Mouse (Mus musculus) brain, embryonic 14.5 days (tissue): ENCODE measurements around the gene Mepce. TPM values are rescaled to one million over a fixed set of nuclear protein-coding genes. Genes with fewer than 3 reads are reported as not detected.
A peak's percentile ranks its signal among the peaks of the same experiment; 100 is the strongest.

Experiments
- DNase-seq: peaks from one replicate; pipeline ENCODE4 v3.0.0-alpha.2; 2011; ENCODE audit warnings: low read depth
- CTCF ChIP-seq: fragments of 200-500 bp; IDR thresholded peaks from 2 replicates; pipeline ENCODE4 v1.5.1; 2012; ENCODE audit warnings: inconsistent platforms, mild to moderate bottlenecking, moderate library complexity, borderline replicate concordance; ENCODE audit not compliant: insufficient read depth, insufficient read length; ENCODE audit errors: extremely low read depth
- POLR2A ChIP-seq: fragments of 200-500 bp; IDR thresholded peaks from 2 replicates; pipeline ENCODE4 v1.6.1; 2012; ENCODE audit warnings: mild to moderate bottlenecking, inconsistent platforms, borderline replicate concordance; ENCODE audit not compliant: poor library complexity, insufficient read depth, insufficient read length, severe bottlenecking; ENCODE audit errors: extremely low read depth
- polyA plus RNA-seq: library from polyadenylated mRNA; depleted of rRNA; stranded (reverse); fragments of >200 nt; gene quantifications from 2 replicates; pipeline ENCODE4 v1.2.3, GENCODE M21; 2012; rRNA removed

The Mepce gene
- polyA plus RNA-seq, 1 experiment: 38.5 TPM

DNA sequence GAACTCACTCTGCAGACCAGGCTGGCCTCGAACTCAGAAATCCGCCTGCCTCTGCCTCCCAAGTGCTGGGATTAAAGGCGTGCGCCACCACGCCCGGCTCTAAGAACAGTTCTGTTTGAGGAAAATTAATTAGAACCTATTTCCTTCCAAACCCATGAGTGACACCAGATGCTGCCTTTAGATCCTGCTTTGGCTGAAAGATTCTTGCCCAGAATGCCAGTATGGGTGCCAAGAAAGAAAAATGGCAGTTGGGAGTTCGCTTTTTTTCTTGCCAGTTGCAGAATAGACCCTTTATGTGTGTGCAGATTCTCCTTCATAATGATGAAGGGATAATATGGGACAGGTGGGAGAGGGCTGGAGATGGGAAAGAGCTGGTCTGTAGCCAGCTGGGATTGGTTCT is 43.3 kb downstream of the Mepce start:
- peak; percentile 80 for DNase-seq
- TF ChIP-seq POLR2A (no peak), CTCF (no peak)

DNA sequence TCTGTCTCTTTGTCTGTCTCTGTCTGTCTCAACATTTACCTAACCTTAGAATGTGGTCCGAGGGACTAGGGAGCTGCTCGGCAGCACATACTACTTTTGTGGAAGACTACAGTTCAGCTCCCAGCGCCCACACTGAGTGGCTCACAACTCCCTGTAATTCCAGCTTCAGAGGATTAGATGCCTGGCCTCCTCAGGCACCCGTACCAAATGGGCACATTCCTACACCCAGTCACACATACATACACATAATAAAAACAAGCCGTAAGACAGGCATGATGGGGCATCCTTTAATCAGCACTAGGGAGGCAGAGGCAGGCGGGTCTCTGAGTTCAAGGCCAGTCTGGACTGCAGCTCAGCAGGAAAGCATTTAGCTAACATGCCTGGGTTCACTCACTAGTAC is 44.6 kb downstream of the Mepce start:
- no peak for TF ChIP-seq CTCF
- TF ChIP-seq POLR2A: no peak
- no peak for DNase-seq

DNA sequence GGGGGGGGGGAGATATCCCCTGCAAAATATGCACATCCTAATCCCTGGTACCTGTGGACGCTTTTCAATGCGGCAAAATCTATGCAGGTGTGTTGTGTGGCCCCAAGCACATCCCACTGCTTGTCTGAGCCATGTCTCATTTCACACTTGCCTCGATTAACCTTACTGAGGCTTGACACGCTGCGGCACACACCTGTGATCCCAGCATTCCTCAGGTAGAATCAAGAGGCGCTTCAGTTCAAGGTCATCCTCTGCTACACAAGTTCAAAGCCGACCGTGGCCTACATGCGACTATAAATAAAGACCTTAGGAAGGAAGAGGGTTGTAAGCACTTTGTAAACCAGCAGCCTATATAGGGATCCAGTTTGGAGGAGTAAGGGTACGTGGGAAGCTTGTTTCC is 45.4 kb downstream of the Mepce start:
- no peak for TF ChIP-seq POLR2A
- no peak for TF ChIP-seq CTCF
- DNase-seq: no peak

DNA sequence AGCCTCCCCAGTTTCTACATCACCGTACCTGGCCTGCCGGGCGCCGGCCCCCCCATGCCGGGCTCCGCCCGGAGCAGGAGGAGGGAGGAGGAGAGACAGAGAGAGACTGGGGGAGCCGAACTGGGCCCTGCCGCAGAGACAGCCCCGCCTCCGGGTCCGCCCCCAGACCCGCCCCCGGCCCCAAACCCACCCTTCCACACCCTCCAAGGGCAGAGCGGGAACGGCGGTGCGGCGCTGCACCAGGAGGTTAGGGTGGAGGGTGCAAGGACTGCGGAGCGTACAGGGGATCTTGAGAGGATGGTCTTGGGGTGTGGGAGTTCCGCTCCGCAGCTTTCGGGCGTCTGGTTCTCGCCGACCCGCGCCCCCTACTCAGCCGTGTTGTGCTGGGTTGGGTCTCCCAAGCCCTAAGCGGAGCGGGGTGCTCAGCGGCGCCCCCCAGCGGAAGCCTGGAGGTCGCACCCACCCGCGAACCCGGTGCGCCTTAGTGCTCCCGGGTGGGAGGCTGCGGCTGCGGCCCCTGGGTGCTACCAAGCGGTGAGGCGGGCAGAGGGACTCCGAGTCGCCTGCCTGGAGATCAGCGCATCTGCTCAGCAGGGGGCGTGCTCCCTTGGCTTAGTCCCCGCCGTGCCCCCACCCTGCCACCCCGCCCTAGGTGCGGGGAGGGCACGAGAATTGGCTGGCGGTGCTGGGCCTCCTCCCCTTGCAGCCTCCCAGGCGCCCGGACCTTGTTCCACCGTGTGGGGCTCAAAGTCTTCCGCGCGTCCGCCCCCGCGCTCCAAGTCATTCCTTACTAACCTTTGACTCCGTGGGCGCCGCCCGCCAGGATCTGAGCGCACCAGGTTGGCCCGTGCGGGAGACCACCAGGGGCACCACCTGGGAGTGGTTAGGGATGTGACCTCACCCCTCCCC is 46.2 kb downstream of the Mepce start, which contains the start of gene Nyap1:
Gene Nyap1 (minus strand): TSS at position 585 of the 909 bp plus-strand sequence.
- peak; percentile 93 for DNase-seq

DNA sequence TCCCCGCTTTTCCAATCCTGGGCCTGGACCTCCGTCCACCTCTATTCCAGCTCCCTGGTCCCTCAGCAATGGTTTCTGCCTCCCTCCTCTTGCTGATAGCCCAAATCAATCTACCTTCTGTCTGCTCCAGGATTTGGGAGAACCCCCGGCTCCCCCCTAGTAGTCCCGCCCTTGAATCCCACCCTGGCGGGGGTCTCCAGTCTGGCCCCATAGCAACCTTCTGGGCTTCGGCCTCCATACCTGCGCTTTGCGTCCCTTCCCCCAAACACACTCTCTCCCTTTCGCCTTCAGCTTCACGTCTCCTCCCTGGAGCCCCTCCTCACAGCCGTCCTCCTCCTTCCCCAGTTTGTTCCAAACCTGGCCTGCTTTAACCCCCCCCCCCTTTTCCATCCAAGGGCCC is 46.9 kb downstream of the Mepce start:
- DNase-seq: no peak
- TF ChIP-seq CTCF (no peak), POLR2A (no peak)

More for the DNA sequence above, 46.2 kb downstream of the Mepce start, which contains the start of gene Nyap1:
- TF ChIP-seq POLR2A (peak; percentile 37; the same call in 1 of the 2 replicates), CTCF (peak; percentile 83)

DNA sequence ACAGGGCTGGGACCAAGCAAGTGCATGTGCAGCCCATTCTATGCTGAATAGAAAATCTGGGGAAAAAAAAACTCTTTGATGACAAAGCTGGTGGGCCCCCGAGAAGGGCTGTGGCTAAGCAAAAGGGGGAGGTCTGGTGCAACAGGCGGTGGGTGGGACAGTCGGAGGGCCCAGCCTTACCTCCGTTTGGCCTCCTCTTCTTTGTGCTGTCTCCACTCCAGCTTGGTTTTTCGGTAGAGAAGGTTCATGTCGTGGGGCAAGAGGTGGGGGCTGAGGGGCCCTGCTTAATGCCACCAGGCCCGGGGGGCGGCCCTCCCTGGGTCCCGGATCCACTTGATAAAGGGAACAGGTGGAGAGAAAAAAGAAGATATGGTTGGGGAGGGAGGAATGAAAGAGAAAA is 48.0 kb downstream of the Mepce start:
- no peak for DNase-seq
- no peak for TF ChIP-seq CTCF
- no peak for TF ChIP-seq POLR2A

DNA sequence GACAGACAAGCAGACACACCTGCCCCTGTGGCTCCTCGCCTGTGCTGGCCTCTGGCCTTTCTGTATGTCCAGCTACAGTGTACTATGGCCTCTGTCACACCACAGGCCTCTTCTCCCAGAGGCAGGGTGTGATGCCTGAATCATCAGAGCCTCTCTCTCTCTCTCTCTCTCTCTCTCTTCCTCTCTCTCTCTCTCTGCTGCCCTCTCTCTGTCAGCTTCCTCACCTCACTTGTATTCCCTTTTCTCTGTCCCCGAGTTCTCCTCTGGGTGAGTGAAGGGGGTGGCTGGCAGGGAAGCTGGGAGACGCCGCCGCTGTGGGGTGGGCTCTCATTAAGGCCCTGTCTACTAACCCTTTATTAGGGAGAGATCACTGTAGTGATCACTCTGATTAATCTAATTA is 48.9 kb downstream of the Mepce start:
- TF ChIP-seq POLR2A (no peak), CTCF (peak; percentile 55)
- peak; percentile 79 for DNase-seq

DNA sequence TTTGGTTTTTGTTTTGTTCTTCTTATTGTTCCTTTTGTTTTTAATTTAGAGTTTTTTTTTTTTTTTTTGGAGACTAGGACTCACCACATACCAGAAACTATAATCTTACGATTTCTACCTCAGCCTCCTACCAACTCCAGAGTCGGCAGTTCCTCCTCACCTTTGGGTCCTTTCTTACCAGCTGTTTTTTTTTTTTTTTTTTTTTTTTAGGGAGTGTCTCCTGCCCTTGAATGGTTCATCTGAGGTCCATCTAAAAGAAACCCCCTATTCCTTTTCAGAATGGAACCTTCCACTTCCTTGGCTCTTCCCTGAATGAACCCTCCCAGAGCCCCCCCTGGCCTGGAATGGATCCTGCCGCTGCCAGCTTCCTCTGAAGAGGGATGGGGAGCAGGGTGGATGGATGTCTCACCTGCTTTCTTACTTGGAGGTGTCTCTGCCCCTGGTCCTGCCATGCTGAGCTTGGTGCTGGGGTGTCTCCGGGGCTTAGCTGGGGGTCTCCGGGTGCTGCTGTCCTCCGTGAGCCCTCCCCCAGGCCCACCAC is 50.0 kb downstream of the Mepce start:
- peak; percentile 80 for DNase-seq
- no peak for TF ChIP-seq POLR2A
- TF ChIP-seq CTCF: no peak

DNA sequence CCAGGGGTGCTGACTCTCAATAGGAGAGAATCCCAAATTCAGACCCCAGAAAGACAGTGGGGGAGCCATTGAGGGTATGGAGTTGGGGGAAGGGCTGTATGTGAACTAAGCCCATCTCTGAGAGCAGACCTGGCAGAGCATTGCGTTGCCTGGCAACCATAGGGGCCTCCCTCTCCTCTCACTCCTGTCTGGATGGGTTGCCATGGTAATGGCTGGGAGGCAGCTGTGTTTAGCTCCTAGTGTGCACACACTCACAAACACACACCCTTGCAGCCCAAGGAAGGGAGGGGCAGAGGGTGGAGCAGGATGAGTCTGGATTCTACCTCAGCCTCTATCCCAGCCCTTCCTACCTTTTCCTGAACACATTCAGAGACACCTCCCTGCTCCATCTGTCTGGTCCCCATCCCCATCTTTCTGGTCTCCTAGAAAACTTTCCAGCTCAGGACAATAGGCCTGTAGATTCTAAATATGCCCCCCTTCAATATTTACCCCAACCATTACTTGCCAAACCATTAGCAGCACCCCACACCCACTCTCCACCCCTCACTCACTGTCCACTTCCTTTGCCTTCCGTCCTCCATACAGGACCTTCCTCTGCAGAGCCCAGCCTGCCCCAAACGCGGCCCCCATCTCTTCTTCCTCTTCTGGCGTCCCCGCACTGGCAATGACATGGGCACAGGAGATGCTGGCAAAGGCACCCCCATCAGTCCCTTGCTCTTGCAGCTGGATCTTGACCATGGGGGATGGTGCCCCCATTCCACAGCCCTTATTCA is 53.0 kb downstream of the Mepce start:
- peak; percentile 100 for DNase-seq
- TF ChIP-seq CTCF (no peak), POLR2A (no peak)

DNA sequence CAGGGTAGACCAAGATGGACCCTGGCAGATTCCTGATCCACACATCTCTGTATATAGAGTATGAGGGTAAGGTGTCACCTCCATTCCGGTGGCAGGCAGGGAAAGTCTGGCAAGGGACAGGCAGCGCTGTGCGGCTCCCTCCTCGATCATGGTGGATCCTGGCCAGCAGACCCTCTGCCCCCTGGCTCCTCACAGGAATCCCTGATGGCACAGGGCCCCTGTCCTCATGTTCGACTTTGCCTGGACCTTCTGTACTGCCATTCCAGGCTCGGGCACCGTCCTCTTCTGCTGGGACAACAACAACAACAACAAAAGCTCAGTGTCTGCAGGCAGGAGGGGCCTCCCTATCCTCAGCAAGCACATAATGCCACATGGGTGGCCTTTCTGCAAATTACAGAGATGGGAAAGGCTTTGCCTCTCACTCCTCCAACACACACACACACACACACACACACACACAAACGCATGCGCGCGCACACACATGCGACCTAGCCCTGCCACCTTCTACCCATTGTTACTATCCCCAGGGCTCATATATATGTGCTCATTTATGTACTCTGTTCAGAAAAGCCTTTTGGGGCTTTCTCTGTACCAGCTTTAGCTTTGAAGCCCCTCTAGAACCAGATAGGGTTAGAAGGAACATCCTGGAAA is 53.7 kb downstream of the Mepce start:
- TF ChIP-seq CTCF (no peak), POLR2A (no peak)
- peak; percentile 89 for DNase-seq

Other genes with a start within 250 kb of the Mepce start
- 298 and 316 TPM in 2 replicates for gene Actl6b, start 234.1 kb downstream of the Mepce start, polyA plus RNA-seq
- 9.4 and 13.5 TPM in 2 replicates for gene Tfr2, start 217.8 kb downstream of the Mepce start, polyA plus RNA-seq
- 88.2 and 103 TPM in 2 replicates for gene Mospd3, start 186.6 kb downstream of the Mepce start, polyA plus RNA-seq
- gene Pcolce, start 173.9 kb downstream of the Mepce start, polyA plus RNA-seq: 14.5 and 30.4 TPM in 2 replicates
- 0.23 and 0.25 TPM in 2 replicates for gene Fbxo24, start 158.7 kb downstream of the Mepce start, polyA plus RNA-seq
- 16.9 and 18.8 TPM in 2 replicates for gene Lrch4, start 158.5 kb downstream of the Mepce start, polyA plus RNA-seq
- 14.8 and 14.9 TPM in 2 replicates for gene Gm20605, start 158.5 kb downstream of the Mepce start, polyA plus RNA-seq
- gene Sap25, start 146.3 kb downstream of the Mepce start, polyA plus RNA-seq: 31.0 and 37.8 TPM in 2 replicates
- gene Irs3, start 141.9 kb downstream of the Mepce start, polyA plus RNA-seq: 0.06 TPM in 1 of 2 replicates, not detected in the other
- gene Agfg2, start 102.9 kb downstream of the Mepce start, polyA plus RNA-seq: 17.8 and 23.8 TPM in 2 replicates
- 208 and 219 TPM in 2 replicates for gene Nyap1, start 46.0 kb downstream of the Mepce start, polyA plus RNA-seq
- gene Tsc22d4, start 41.9 kb downstream of the Mepce start, polyA plus RNA-seq: 51.8 and 53.7 TPM in 2 replicates
- gene Ppp1r35, start 8.8 kb downstream of the Mepce start, polyA plus RNA-seq: 47.7 and 81.6 TPM in 2 replicates
- gene Zcwpw1, start 143 bp upstream of the Mepce start, polyA plus RNA-seq: 8.1 and 8.2 TPM in 2 replicates
- 0.12 and 0.42 TPM in 2 replicates for gene Pilra, start 48.6 kb upstream of the Mepce start, polyA plus RNA-seq
- 0.16 TPM in 1 of 2 replicates, not detected in the other for gene Pilrb1, start 70.5 kb upstream of the Mepce start, polyA plus RNA-seq
- gene Pilrb2, start 84.2 kb upstream of the Mepce start, polyA plus RNA-seq: 0.08 TPM in 1 of 2 replicates, not detected in the other
- not detected in 2 replicates for gene Cyp3a13, start 134.0 kb upstream of the Mepce start, polyA plus RNA-seq
- 0.39 and 0.82 TPM in 2 replicates for gene Gjc3, start 175.4 kb upstream of the Mepce start, polyA plus RNA-seq
- gene Azgp1, start 193.9 kb upstream of the Mepce start, polyA plus RNA-seq: 0.08 TPM in 1 of 2 replicates, not detected in the other
- not detected in 2 replicates for gene Smok3a, start 233.6 kb upstream of the Mepce start, polyA plus RNA-seq
- gene Smok3b, start 233.8 kb upstream of the Mepce start, polyA plus RNA-seq: not detected in 2 replicates